Mouse (Mus musculus) frontal cortex, adult 2 months (tissue): ENCODE measurements around the gene Prrc2a. TPM values are rescaled to one million over a fixed set of nuclear protein-coding genes. Genes with fewer than 3 reads are reported as not detected.
"Not testable (repeated sequence)": the region's sequence is repeated elsewhere in the genome, so short reads cannot be mapped to it uniquely, and the experiment has no call there.

Source experiments
- DNase-seq, 2 experiments: peaks; one replicate each; pipeline ENCODE4 v3.0.0; 2022; ENCODE audit warnings: low spot score in 1 of 2; ENCODE audit errors: extremely low spot score in 1 of 2
- polyA plus RNA-seq: library from polyadenylated mRNA; depleted of rRNA; stranded (reverse); fragments of >200 nt; gene quantifications from 2 replicates; pipeline ENCODE4 v1.2.3, GENCODE M21; 2012

The Prrc2a gene
- polyA plus RNA-seq, 1 experiment: 261 TPM

- peak in 1 of 2 experiments; percentile 41 for DNase-seq
Measured at GRCm38 (mm10) chr17:35135591-35136320, 28.9 kb downstream of the Prrc2a start.

DNA sequence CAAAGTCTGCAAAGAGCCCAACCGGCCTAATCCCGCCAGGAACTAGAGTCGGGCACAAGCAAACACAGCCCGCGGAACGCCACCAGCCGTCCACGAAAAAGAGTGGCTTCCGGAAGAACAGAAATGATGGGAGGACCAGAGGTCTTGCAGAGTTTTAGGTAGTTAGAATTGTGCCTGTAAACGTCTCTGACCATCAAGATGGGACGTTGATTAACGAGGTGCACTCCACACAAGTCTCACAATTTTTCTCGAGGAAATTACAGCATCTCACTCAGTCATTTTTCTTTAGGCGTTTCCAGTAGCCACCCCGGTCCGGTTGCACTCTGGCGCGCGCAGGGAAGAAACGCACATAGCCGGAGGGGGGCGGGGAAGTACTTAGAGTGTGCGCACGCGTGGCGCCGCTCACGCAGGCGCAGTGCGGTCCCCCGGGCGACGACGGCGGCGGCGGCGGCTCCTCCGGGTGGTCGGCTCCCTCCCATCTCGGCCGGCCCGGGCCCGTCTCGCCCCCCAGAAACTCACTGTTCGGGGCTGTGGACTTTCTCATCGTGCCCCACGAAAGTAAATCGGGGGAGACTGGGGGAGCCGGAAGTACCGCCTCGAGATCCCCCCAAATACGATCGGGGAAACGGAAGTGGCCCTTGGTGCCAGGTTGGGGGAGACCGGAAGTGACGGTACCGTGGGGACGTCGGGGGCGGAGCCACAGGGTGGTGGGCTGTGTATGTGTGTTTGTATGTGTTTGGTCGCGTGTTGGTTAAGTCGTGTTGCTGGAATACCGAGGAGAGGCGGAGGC, 29.7 kb downstream of the Prrc2a start, which contains the start of gene Bag6:
Bag6 (plus strand) TSS at position 378 of the 790 bp plus-strand sequence.
- peak; percentile 84 to 94 for DNase-seq

- no peak for DNase-seq
Measured at GRCm38 (mm10) chr17:35133517-35133916, 31.2 kb downstream of the Prrc2a start.

GRCm38 (mm10) chr17:35132174-35132560, 32.5 kb downstream of the Prrc2a start:
- no peak for DNase-seq

- DNase-seq: no peak
Measured at GRCm38 (mm10) chr17:35131500-35132173, 33.1 kb downstream of the Prrc2a start, which contains the start of gene Apom. Gene Apom, minus strand, starts transcription at chr17:35132050.

DNA sequence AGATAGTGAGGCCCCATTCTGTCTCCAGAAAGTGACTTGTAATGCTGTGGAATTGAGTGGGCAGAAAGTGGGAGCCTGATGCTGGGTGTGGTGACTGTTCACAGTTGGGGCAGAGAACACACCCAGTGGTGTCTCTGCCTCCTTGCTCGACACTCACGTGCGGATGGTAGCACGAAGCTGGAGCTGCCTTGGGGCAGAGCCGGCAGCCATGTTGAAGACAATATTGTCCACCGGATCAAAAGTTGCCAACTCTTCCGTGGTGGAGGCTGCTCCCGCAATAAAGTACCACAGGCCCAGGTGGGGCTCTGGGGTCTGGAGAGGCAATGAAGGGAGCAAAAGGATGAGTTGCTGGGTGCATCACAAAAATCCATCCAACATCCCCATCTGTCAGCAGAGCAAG, 33.7 kb downstream of the Prrc2a start:
- DNase-seq: no peak

- DNase-seq: no peak
Measured at GRCm38 (mm10) chr17:35128996-35129395, 35.7 kb downstream of the Prrc2a start.

DNA sequence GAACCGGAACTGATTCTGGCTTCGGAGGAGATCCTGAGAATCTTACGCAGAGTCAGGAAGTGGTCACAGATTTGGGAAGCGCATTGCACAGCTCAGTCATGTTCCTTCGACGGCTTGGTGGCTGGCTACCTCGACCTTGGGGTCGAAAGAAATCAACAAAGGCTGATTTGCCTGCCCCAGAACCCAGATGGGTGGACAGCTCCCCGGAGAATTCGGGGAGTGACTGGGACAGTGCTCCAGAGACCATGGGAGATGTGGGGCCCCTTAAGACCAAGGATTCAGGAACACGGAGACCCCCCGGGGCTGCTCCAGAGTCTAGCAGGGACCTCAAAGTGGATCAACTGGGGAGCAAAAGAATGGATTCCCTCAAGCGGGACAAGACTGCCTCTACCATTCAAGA, 37.7 kb downstream of the Prrc2a start:
- DNase-seq: no peak

- peak in 1 of 2 experiments; percentile 74 for DNase-seq
Measured at GRCm38 (mm10) chr17:35126206-35126611, 38.5 kb downstream of the Prrc2a start, which contains the start of gene D17H6S53E. Gene D17H6S53E, plus strand, starts transcription at chr17:35126373.

- DNase-seq: no peak
Measured at GRCm38 (mm10) chr17:35125578-35125977, 39.1 kb downstream of the Prrc2a start.

DNA sequence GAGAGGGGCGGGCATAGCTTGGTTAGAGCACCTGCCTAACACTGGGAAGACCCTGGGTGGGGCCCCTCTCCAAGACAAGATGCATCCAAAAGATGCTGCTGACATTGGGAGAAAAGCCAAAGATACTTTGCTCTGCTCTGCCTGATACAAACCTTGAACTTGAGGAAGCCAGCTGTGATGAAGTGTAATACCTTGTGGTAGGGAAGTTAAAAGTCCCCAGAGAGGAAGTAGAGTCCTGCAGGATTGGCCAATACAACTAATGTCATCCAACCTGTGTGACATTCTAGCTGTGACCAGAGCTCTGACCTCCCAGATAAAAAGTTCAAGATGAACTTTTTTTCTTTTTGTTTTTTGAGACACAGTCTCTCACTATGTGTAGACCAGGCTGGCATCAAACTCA, 39.6 kb downstream of the Prrc2a start:
- DNase-seq: no peak

GRCm38 (mm10) chr17:35124261-35124896, 40.3 kb downstream of the Prrc2a start:
- not testable (repeated sequence) for DNase-seq

DNA sequence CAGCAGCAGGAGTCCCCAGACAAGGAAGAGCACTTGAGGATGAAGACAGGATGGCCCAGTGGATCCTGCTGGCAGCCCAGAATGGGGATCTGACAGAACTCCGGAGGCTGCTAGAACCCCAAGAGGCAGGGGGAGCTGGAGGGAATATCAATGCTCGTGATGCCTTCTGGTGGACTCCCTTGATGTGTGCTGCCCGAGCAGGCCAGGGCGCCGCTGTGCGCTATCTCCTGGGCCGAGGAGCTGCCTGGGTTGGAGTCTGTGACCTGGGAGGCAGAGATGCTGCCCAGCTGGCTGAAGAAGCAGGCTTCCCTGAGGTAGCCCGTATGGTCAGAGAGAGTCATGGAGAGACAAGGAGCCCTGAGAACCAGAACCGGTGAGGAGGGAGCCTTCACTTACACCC, 41.4 kb downstream of the Prrc2a start:
- not testable (repeated sequence) for DNase-seq

GRCm38 (mm10) chr17:35121871-35122303, 42.8 kb downstream of the Prrc2a start, which contains the start of gene Csnk2b:
Gene Csnk2b, minus strand, starts transcription at chr17:35122053.
- DNase-seq: peak; percentile 69 to 82

DNA sequence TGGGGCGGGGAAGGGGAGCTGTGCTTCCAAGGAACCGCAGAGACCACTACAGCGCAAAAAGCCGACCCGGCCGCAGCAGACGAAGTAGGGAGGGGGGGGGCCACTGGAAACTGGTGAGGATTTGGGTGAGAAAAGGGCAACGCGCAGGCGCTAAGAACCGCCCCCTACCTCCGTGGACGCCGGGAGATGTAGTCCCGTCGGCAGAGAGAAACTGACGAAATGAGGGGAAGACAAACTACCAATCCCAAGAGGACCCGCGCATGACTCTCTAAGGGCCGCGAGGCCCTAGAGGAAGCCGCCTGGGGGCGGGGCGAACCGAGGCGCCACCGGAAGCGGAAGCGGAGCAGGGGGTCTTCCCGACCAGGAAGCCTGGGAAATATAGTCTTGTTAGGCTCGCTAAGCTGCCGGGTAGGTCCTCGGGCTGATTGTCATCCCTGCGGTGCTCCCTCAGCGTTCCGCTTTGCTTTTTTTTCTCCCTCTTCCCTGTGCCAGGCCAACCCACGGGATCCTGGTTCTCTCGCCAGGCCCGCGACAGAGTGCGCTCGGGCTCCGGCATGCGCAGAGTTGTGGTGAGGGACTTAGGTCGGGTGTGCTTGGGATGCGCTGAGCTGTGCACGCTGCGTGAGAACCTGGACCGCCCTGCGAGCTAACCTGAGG, 43.4 kb downstream of the Prrc2a start, which contains the start of gene Gpank1:
Gpank1 (plus strand) TSS at position 313 of the 657 bp plus-strand sequence.
- peak; percentile 98 for DNase-seq

DNA sequence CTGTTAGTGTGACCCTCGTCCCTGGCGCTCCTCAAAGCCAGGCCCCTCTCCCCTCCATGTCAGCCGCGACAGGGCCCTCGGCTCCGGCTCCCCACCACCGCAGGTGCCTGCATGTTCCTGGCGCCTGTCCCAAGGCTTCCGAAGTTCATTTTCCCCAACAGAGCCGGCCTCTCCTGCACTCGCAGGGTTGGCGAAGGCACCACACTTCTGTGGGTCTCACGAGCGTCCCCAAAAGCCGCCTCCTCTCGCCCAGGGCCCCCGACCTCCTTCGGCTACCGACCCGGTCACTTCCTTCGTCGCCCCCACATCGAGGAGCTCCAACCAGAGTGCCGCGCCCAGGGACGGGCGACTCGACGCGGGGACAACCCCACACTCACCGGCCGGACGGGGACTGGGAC, 44.0 kb downstream of the Prrc2a start:
- no peak for DNase-seq

DNA sequence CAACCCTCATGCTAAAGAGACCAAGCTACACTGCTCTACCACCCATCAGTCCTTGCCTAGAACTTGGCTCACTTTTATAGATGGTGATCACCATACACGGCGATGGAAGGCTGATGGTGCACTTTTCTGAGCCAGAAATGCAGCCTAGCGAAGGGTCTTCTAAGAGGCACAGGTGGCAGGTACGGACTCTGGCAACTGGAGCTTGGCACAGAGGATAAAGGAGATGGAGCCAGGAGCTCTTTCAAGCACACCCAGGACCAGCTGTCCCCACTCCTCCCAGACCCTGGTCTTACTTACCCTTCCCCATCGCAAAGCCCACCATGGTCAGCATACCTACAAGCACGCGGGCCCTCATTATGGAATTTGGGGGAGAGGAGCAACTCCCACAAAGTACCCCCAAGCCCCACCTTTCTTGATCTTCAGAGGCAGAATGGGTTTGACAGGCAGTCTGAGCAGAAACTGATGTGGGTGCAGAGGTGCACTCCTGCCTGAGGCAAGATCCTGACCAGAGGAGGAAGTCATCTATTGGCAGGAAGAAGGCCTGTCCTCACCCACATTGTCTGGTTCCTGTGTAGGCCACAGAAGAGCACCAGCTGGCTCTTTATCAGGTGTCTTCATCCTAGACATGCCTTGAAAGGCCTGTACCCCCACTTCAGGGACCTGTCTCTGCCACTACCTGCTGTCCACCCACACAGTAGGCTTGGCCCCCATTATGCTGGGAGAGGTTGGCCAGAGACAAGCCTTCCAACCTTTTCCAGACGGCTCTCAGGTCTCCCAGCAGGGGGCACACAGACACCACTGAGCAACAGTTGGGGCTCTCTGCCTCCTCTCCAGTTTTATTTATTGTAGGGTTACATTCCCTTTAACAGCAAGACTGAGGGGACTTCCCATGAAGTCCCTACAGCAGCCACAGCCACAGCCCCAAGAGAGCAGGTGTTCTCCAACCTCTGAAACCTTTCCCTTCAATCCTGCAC, 49.4 kb downstream of the Prrc2a start, which contains the start of gene Ly6g5b:
Ly6g5b (minus strand) TSS at position 383 of the 974 bp plus-strand sequence.
- DNase-seq: no peak

- DNase-seq: no peak
Measured at GRCm38 (mm10) chr17:35111774-35112173, 52.9 kb downstream of the Prrc2a start.
